Mouse (Mus musculus) adrenal gland, adult 8-10 months (tissue): ENCODE data around the gene Dpyd. TPM values are rescaled to one million over a fixed set of nuclear protein-coding genes. Genes with fewer than 3 reads are reported as not detected.

Experiments
- DNase-seq: peaks from one replicate; pipeline ENCODE4 v3.0.0; 2022
- total RNA-seq, 4 experiments: library from RNA; stranded (reverse); gene quantifications; 2 replicates each; pipeline ENCODE4 v1.2.4; 2022

Gene Dpyd
- total RNA-seq, 4 experiments from 2014 or later: 15.6 to 22.7 (median 21.9) TPM

DNA sequence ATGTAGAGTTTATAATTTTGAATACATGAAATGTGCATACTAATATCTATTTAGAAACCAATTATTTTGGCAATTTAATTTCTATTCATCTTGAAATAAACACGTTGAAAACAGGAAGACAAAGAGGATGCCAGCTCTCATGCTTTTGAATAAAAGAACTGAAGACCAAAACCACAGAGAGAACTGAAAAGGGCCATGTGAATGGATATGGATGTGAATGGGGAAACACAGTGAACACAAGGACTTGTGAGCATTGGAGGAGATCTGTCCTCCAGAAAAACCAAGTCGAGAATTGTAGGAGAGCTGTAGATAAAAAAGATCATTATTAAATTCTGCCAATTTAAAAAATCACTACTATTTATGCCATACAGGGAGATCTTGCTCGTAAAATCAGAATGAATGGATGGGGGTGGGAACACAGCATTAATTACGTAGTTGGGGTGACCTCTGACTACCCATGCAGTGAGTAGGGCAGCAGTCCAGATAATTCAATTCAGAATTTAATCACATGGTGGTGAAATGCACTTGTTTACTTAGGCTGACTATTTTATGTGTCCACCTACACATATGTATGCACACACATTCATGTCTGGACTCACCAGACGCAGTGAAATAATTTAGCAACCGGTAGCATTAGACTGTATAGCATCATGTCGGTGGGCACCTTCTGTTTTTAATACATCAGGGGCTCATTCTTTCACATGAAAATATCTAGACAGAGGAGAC, 114.3 kb downstream of the Dpyd start:
- no peak for DNase-seq

- no peak for DNase-seq
These were observed 118.9 kb downstream of the Dpyd start for GRCm38 (mm10) chr3:118680803-118681202.

DNA sequence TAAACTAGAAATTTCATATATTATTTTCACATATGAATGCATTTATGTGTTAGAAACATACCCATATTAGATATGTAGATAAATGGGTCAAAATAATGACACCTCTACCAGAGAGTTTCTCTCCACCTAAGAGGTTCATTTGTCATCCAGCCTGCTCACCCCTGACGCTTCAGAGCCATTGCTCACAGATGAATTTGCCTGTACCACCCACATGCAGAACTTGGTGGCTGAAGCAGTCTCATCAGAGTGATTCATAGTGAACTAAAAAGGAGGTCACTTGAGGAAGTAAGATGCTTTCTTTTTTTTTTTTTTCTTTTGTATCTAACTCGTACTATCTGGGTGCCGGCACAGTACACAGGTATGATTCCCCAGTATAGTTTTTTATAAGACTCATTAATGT, 188.3 kb downstream of the Dpyd start:
- no peak for DNase-seq

GRCm38 (mm10) chr3:118753623-118754022, 191.7 kb downstream of the Dpyd start:
- DNase-seq: no peak

DNA sequence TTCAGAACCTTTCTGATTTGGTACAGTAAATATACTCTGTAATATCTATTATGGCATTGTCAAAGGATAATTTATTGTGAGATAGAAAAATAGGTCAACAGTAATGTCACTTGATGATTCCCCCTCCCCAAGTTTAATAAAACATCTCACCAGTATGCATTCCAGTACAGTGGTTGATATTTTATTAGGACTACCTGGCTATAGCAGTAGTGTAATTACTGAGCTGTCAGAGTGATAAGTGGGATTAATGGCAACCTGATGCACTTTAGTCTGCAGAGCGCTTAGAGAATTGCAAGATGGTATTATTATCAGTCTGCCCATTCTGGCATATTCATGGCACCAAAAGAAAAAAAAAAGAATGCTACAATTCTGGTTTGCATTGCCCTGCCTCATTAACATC, 194.2 kb downstream of the Dpyd start:
- DNase-seq: no peak

DNA sequence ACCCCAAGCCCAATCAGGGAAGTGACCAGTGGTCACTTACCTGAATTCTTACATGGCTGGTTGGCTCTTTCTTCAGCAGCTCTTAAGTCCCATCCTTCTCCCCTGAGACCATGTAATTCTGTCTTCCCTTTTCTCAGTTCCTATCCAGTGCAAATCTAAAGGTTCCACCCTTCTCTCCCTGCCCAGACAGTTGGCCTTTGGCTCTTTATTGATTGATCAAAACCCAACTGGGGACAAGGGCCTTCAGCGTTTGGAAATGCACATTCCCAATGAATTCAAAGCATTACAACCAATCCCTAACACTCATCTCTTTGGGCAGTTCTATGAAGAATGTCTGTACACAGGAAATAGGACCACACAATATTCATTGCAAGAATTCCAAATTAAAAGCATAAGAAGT, 251.0 kb downstream of the Dpyd start:
- no peak for DNase-seq

DNA sequence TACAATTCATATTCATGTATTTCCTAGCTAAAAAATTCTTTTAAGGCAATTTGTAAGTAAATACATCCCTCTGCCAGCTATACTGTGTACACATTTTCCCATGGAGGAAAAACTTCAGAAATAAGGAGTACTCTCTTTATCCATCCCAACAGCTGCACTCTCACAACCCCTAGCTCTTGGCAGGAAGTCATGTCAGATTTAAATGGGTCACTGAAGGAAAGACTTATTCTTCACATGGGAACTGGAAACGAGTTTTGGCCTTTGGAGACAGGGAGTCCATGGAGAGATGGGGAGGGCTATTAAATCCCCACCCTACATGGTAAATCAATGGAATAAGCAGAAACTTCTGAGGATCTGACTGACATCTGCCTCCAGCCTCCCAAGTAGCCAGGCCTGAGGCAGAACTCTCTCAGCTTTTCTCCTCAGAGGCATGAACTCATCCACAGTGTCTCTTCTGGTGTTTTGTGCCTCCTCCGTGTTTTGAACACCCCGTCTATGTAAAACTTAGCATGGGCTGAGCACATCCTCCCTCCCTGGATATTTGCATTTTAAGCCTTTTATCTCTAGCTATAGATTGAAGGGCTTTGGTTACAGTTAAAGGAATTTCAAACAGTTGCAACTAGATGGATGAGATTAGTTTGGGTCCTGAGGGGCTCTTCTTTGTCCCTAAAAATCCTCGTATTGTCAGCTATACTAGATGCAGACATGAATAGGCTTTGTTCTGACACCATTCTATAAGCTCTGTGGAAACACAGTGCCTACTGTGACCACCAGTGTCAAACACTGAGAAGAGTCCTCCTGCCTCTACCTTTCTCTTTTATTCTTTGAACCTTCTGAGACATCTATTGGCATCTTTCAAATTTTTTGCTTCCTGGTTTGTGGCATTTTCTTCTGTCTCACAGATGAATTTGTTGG, 288.9 kb downstream of the Dpyd start:
- no peak for DNase-seq

DNA sequence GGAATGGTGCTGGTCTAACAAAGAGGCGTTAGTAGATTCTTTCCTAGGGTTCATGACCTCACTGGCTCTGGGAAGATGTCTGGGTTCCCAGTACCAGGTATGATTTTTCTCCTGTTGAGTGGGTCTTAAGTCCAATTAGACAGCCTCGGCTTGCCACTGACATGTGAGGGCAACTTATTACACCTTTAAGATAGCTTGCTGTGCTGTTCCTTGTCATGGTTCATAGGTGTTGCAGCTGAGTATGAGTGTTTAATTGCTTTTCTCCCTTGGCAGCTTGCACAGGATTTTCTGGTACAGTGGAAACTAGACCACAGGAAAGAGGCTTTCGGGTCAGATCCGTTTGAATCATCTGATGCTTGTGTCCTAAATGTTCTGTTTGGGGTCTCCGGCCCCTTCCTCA, 290.8 kb downstream of the Dpyd start:
- DNase-seq: no peak

GRCm38 (mm10) chr3:118855411-118855810, 293.5 kb downstream of the Dpyd start:
- no peak for DNase-seq

- DNase-seq: no peak
These were observed 307.5 kb downstream of the Dpyd start for GRCm38 (mm10) chr3:118869113-118870107.

GRCm38 (mm10) chr3:118875871-118876270, 313.9 kb downstream of the Dpyd start:
- DNase-seq: no peak

DNA sequence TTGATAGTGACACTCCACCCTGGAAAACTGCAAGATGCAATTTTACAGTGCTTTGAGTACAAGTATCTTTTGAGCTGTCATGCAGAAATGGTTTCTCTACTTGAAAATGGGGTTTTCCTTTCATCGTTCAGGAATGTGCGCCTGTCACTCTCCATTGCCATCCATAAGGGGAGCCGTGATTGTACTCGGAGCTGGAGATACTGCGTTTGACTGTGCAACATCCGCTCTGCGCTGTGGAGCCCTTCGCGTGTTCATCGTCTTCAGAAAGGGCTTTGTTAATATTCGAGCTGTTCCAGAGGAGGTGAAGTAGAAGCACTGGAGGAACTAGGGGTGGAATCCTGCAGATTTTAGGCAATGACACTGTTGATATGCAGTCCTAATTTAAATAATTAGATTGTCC, 337.1 kb downstream of the Dpyd start:
- DNase-seq: no peak

- no peak for DNase-seq
These were observed 429.4 kb downstream of the Dpyd start for GRCm38 (mm10) chr3:118991312-118991711.

- DNase-seq: no peak
These were observed 429.9 kb downstream of the Dpyd start for GRCm38 (mm10) chr3:118991793-118992192.

DNA sequence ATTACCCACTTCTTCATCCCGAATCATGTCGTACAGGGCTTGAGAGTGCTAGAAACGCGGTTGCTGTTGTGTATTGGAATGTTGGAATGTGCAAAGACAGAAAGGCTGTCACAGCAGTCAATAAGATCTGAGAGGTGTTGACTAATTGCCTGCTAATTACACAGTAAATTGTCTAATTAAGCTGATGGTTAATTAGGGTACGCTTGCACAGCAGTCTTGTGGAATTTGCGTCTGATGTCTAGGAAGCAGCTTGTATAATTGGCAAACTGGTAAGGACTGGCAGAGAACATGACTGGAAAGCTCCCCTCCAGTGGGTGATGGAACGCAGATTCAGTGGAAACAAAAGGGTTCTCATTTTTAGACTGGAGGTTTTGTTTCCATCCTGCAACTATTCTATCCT, 459.3 kb downstream of the Dpyd start:
- no peak for DNase-seq

GRCm38 (mm10) chr3:119042611-119043010, 480.7 kb downstream of the Dpyd start:
- DNase-seq: no peak

DNA sequence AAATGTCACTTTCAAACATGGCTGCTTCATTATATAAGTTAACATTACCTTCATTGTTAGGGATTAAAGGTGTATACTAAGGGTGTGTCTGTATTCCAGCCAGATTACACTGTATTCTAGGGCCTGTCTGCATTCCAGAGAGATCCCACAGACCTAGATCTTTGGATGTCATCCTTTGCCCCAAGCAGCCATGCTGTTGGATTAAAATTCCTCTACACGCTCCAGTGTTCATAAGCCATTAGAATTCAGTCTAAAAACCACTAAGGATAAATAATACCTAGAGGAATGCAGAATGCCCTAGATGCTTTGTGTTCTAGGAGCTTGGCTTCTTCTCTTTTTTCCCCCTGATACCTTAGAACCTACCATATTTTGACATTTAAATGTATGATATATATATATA, 494.2 kb downstream of the Dpyd start:
- no peak for DNase-seq

- DNase-seq: no peak
These were observed 501.3 kb downstream of the Dpyd start for GRCm38 (mm10) chr3:119063214-119063613.

GRCm38 (mm10) chr3:119063642-119064041, 501.7 kb downstream of the Dpyd start:
- no peak for DNase-seq

GRCm38 (mm10) chr3:119064746-119065145, 502.8 kb downstream of the Dpyd start:
- no peak for DNase-seq

DNA sequence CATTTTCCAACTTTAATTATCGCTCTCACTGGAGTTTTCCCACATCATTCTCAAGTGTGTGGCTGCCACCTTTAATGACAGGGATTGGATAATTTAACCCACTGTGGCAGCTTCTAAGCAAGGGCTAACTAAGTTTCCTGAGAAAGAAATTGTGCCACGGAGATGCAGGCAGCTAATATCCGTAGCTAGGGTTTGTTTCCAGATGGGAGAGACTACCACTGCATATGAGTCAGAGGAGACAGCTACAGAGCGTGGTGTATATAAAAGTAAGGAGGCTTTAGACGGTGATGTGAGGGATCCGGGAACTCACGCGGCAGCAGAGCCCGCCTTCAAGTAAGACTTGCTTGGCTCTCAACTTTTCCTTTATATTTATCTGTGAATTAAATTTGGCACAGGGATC, 505.3 kb downstream of the Dpyd start:
- no peak for DNase-seq

DNA sequence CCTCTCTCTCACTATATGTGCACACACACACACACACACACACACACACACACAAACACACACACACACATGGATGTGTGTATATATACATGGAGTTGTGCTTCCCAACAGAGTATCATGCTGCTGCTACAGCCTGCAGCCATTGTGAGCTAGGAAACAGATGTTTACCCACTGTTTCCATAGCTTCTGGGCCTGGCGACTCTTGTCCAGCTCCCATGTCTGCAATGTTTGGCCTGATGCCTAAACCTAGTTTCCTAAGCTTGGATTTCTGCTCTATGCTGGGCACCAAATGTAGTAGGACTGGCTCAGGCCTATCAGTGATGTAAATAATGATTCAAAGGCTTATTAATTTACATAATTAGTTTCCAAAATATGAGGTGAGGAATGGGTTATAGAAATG, 524.7 kb downstream of the Dpyd start:
- no peak for DNase-seq
